Mouse (Mus musculus): ENCODE results near the gene Nr2e3. TPM values are rescaled to one million over a fixed set of nuclear protein-coding genes. Genes with fewer than 3 reads are reported as not detected.
"Not testable (repeated sequence)": the region's sequence is repeated elsewhere in the genome, so short reads cannot be mapped to it uniquely, and the experiment has no call there.

The Nr2e3 gene
- total RNA-seq, 2 experiments from 2014 or later: not detected

DNA sequence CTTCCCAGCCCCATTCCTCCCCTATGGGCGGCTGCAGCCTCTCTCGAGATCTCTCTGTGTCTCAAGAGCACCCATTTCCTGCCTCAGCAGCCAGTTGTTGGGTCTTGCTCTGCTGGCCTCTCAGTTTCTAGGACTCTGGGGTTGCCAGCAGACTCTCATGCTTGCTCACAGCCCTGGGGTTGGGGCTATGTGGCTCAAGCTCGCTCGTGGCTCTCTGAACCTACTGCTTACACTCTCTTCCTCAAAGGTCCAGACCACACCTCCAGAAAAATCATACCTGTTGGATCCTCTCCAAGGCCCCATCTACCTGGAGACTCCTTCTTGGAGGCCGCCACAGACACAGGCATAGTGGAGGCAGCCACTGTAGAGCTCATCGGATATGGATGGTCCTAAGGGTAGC, 10.9 kb downstream of the Nr2e3 start:
- TF ChIP-seq CTCF (IDR thresholded peaks at IDR 0.05): no peak
- no peak for DNase-seq (ENCODE audit: extremely low spot score in 1 of 2, low spot score in 2 of 2)
- intact Hi-C loops (cut with DNase I): no loop called here
- Histone ChIP-seq H3K27ac (no peak overlapping the region), H3K4me3 (no peak overlapping the region)

DNA sequence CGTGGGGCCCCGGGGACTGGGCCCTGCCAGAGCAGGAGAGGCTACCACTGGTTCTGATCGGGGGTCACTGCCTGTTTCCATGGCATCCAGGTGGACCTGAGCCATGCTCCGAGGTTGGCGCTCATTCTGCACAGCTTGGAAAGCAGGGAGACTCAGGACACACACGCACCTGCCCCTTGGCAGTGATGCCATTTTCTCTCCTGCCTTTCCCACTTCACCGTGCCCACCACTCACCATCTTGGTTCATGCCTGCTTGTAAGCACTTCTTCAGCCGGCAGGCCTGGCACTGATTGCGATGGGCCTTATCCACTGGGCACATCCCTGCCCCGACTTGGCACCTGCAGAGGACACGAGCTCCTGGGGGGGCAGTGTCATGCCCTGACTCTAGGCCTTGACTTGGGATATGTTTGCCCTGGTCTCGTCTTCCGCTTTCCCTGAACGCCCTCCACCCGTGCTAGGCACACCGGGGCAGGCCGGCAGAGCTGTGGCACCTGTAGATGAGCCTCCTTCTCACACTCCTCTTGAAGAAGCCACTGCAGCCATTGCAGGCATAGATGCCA, 11.7 kb downstream of the Nr2e3 start:
- Histone ChIP-seq H3K4me3 (no peak overlapping the region), H3K27ac (no peak overlapping the region)
- intact Hi-C loops (cut with DNase I): no loop called here
- no peak for DNase-seq (ENCODE audit: extremely low spot score in 1 of 2, low spot score in 2 of 2)
- TF ChIP-seq CTCF (IDR thresholded peaks at IDR 0.05): no peak

DNA sequence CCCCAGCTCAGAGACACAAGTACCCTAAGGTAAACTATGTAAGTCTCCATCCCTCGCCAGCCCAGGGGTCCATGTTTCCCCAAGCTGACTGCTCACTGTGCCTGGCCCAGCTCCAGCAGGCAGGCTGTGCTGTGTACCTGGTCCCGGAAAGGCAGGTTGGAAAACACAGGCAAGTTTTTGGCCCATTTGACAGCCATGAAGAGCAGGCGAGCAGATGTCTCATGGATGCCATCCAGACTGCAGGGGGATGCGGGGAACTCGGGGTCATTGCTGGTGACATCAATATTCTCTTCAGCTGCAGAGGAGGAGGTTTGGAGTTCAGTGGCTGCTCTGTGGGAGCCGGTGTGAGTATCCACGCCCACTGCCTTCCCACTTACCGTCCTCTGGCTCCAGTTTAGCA, 12.2 kb downstream of the Nr2e3 start:
- intact Hi-C loops (cut with DNase I): no loop called here
- no peak overlapping the region for H3K4me3 ChIP-seq
- DNase-seq (ENCODE audit: extremely low spot score in 1 of 2, low spot score in 2 of 2): no peak
- TF ChIP-seq CTCF (IDR thresholded peaks at IDR 0.05): no peak
- H3K27ac ChIP-seq: no peak overlapping the region

DNA sequence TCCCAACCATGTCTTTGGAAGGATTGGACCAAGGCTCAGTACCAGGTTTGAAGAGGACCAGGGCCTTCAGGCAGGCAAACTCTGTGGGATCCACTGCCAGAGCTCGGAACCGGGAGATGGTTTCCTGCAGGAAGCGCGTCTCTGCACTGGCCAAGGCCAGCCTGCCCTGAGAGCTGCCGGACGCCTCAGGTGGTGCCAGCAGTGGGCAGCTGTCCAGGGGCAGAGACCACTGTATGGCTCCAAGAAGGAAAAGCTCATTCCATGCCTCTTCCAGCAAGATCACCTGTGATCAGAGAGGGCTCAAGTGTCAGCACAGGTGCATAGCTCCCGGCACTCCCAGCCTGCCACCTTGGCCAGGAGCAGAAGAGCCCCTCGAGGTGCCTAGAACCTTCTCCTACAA, 13.2 kb downstream of the Nr2e3 start:
- no peak for DNase-seq (ENCODE audit: extremely low spot score in 1 of 2, low spot score in 2 of 2)
- TF ChIP-seq CTCF (IDR thresholded peaks at IDR 0.05): no peak

DNA sequence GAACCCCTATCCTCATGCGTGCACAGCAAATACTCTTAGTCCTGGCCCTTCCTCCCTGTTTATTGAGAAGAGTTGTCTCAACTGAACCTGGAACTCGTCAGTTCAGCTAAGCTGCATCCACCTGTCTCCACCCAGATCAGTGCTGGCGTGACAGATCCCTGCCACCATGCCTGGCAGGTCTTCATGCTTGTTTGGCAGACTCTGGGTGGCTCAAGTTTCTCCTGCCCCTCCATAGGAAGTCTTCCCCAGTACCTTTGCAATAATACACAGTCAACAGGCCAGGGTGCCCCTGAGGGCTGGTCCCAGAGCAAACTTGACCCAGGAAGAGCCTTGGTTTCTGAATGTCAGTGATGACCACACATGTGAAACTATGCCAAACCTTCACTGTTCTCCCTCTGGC, 15.2 kb downstream of the Nr2e3 start:
- no peak overlapping the region for H3K4me3 ChIP-seq
- no peak for DNase-seq (ENCODE audit: extremely low spot score in 1 of 2, low spot score in 2 of 2)
- H3K27ac ChIP-seq: no peak overlapping the region
- TF ChIP-seq CTCF (IDR thresholded peaks at IDR 0.05): no peak
- intact Hi-C loops (cut with DNase I): no loop called here

More for the DNA sequence above, 13.2 kb downstream of the Nr2e3 start:
- no peak overlapping the region for H3K4me3 ChIP-seq
- H3K27ac ChIP-seq: no peak overlapping the region
- intact Hi-C loops (cut with DNase I): no loop called here

DNA sequence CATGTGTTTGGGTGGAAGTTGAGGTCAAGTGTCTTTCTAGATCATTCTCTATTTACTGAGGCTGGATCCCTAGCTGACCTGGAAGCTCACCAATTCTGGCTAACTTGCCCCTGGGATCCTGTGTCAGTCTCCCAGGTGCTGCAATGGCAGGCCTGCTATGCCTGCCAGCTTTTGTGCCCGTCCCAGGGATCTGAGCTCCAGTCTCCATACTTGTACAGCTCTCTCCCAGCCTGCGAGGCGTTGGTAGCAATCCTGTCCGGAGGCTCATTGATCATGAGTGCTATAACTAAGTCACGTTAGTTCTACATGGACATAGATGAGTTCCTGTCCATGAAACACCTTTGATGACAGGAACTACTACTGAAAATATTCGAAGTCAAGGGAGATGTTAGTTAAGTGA, 16.6 kb downstream of the Nr2e3 start:
- no peak for DNase-seq (ENCODE audit: extremely low spot score in 1 of 2, low spot score in 2 of 2)
- intact Hi-C loops (cut with DNase I): no loop called here
- TF ChIP-seq CTCF (IDR thresholded peaks at IDR 0.05): no peak
- Histone ChIP-seq H3K4me3 (no peak overlapping the region), H3K27ac (no peak overlapping the region)

DNA sequence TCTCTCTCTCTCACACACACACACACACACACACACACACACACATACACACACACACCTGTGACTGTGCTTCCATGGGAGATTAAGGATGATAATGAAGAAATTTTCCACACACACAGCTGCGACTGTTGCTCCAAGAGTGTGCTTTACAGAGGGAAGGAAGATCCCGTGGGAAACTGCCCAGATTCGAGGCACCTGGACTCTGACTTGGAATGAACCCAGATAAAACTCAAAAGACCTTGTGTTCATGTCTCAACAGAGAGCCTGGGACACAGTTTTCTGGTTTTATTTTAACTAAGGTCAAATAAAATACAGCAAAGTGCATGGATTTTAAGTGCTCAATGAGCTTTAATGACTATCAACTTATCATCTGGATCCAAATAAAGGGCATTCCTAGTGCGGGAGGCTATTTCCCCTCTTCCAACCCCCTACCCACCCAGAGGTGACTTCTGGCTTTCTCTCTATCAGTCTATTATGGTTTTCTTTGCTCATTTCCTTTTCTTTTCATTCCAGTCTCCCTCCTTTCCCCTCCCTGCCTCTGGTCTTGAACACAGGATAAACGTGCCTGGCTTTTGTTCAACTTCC, 17.9 kb downstream of the Nr2e3 start:
- H3K27ac ChIP-seq: no peak overlapping the region
- DNase-seq (ENCODE audit: extremely low spot score in 1 of 2, low spot score in 2 of 2): no peak
- intact Hi-C loops (cut with DNase I): no loop called here
- no peak overlapping the region for H3K4me3 ChIP-seq
- no peak for TF ChIP-seq CTCF (IDR thresholded peaks at IDR 0.05)

DNA sequence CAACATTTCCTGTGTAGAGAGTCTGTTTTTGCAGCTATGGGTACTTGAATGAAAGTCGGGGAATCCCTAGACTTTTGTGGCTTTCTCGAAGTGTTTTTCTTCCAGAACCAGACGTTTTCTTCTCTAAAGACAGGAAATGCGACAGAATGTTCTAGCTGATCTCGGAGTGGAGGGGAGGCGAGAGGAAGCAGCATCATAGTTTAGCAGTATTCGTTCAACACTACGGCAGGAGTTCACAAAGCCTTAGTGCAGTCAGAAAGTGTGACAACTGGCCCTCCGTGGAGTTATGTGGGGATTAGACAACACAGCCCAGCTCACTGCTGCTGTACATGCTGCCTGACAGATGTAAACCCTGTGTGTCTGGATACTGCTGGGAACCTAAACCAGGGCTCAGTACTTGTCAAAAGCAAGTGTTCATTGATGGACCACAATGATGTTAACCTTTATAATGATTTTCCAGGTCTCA, 18.5 kb downstream of the Nr2e3 start:
- TF ChIP-seq CTCF (IDR thresholded peaks at IDR 0.05): no peak
- Histone ChIP-seq H3K27ac (no peak overlapping the region), H3K4me3 (no peak overlapping the region)
- intact Hi-C loops (cut with DNase I): no loop called here
- no peak for DNase-seq (ENCODE audit: extremely low spot score in 1 of 2, low spot score in 2 of 2)

DNA sequence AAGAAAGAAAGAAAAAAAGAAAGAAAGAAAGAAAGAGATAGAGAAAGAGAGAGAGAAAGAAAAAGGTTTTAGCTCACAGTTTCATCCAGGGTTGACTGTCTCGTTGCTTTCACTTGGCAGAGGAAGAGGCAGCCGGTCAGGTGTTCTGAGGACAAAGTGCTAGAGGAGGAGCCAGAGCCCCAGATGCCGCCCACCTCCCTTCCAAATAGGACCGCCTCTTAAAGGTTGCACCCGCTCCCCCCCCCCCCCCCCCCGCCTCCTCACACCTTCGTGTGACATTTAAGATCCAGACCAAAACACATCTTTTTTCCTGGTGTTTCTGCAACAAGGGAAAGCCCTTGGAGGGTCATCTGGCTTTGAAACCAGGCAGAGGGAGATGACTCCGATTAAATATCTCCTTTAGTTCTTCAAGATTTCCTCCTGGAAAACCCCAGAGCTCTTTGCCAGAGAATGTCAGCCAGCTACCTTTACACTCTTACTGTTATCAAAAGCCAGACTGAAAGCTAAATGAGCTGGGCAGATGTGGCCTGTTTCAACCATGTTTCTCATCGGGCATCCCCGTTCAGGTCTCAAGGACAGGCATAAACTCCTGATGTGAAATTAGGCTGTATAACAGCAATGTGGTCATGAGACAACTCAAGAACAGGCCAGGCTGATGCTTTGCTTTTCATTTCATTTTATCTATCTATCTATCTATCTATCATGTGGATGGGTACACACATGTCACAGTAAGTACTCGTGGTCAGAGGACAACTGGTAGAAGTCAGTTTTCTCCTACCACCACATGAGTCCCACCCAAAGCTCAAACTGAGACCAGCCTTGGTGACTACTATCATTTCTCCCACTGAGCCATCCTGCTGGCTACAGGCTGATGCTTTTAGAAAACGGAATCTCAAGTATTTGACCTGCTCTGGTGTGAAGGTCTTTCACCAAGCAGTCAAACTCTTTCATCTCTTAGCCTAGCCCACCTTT, 19.3 kb downstream of the Nr2e3 start:
- Histone ChIP-seq H3K27ac (no peak overlapping the region), H3K4me3 (no peak overlapping the region)
- DNase-seq (ENCODE audit: extremely low spot score in 1 of 2, low spot score in 2 of 2): no peak
- intact Hi-C loops (cut with DNase I): no loop called here
- TF ChIP-seq CTCF (IDR thresholded peaks at IDR 0.05): no peak

DNA sequence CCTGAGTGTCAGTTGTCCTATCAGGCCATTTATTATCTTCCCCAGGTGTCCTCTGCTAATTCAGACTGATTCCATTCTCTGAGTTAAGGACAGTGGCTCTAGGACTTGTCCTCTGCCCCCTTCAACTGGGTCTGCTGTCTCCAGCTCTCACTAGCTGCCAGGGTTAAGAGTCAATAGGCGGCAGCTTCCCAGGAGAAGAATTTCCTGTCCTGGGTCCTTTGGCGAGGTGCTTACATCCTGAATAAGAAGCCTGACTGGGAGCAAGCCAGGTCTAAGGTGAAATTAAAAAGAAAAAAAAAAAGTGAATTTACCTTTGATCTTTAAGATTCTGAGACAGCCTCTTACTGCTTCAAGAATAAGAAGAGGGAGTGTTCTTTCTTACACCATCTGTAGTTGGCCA, 20.8 kb downstream of the Nr2e3 start:
- intact Hi-C loops (cut with DNase I): no loop called here
- DNase-seq (ENCODE audit: extremely low spot score in 1 of 2, low spot score in 2 of 2): no peak
- no peak for TF ChIP-seq CTCF (IDR thresholded peaks at IDR 0.05)
- H3K4me3 ChIP-seq: no peak overlapping the region
- H3K27ac ChIP-seq: no peak overlapping the region

DNA sequence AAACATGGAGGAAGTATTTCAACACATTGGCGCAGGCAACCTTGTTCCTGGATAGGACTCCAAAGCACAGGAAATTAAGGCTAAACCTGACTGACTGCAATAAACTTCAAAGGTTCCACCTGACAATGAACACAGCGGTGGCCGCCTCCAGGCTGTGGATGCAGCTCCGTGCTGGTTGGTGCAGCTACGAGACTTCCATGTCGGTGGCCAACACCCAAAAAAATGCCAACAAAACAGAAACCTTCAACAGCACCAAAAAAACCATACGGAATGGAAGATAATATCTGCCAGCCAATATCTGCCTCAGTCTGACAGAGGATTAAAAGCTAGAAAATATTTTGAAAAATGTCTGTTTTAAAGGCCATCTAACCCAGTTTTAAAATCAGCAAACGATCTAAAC, 21.9 kb downstream of the Nr2e3 start:
- DNase-seq (ENCODE audit: extremely low spot score in 1 of 2, low spot score in 2 of 2): no peak
- Histone ChIP-seq H3K27ac (no peak overlapping the region), H3K4me3 (no peak overlapping the region)
- no peak for TF ChIP-seq CTCF (IDR thresholded peaks at IDR 0.05)
- intact Hi-C loops (cut with DNase I): no loop called here

DNA sequence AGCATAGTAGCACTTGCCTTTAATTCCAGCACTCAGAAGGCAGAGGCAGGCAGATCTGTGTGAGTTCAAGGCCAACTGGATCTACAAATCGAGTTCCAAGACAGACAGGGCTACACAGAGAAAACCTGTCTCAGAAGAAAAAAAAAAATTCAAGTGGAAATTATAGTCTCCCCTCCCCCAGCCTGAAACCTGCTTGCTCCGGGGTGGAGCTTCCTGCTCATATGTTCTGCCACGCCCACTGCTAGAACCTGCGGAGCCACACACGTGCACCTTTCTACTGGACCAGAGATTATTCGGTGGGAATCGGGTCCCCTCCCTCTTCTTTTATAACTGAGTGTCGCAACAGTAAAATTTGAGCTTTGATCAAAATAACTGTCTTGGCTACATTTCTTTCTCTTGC, 24.6 kb downstream of the Nr2e3 start:
- H3K4me3 ChIP-seq; intact Hi-C loops (cut with DNase I); DNase-seq (ENCODE audit: extremely low spot score in 1 of 2, low spot score in 2 of 2); H3K27ac ChIP-seq: not testable (repeated sequence)

Data from left cerebral cortex, adult 2 months (tissue).